Mouse (Mus musculus) hindbrain, embryonic 13.5 days (tissue): ENCODE data around the gene Dock2. TPM values are rescaled to one million over a fixed set of nuclear protein-coding genes. Genes with fewer than 3 reads are reported as not detected.

Experiments used
- ATAC-seq: fragments of 200-750 bp; cut with Nextera tagmentation; 2 replicates; pipeline ENCODE4 v1.8.0; 2017; ENCODE audit warnings: moderate TSS enrichment; ENCODE audit not compliant: low FRiP score
- H3K27ac ChIP-seq: fragments of 300-500 bp; sonication (generic); 2 replicates; pipeline ENCODE4 v1.5.1; 2015; ENCODE audit warnings: inconsistent platforms, mild to moderate bottlenecking, moderate library complexity
- H3K27me3 ChIP-seq: fragments of 300-500 bp; sonication (generic); 2 replicates; pipeline ENCODE4 v1.6.1; 2015; ENCODE audit warnings: mild to moderate bottlenecking, inconsistent platforms
- H3K36me3 ChIP-seq: fragments of 300-500 bp; sonication (generic); 2 replicates; pipeline ENCODE4 v1.6.1; 2015; ENCODE audit warnings: mild to moderate bottlenecking, inconsistent platforms
- H3K4me1 ChIP-seq: fragments of 300-500 bp; sonication (generic); replicated peaks from 2 replicates; pipeline ENCODE4 v1.6.1; 2015; ENCODE audit warnings: inconsistent platforms
- H3K4me2 ChIP-seq: fragments of 300-500 bp; sonication (generic); 2 replicates; pipeline ENCODE4 v1.6.1; 2015; ENCODE audit warnings: inconsistent platforms, mild to moderate bottlenecking, moderate library complexity
- H3K4me3 ChIP-seq: fragments of 300-500 bp; sonication (generic); 2 replicates; pipeline ENCODE4 v1.5.1; 2015; ENCODE audit warnings: mild to moderate bottlenecking, inconsistent platforms
- H3K9ac ChIP-seq: fragments of 300-500 bp; sonication (generic); 2 replicates; pipeline ENCODE4 v1.6.1; 2015; ENCODE audit warnings: mild to moderate bottlenecking, inconsistent platforms
- H3K9me3 ChIP-seq: fragments of 300-500 bp; sonication (generic); 2 replicates; pipeline ENCODE4 v1.6.1; 2016; ENCODE audit warnings: inconsistent platforms
- WGBS: fragments of 180-500 bp; shearing (Covaris S2); methylation state at CpG from one replicate; pipeline ENCODE4 v1.1.7; 2015; 5-methylcytosine and 5-hydroxymethylcytosine counted together
- polyA plus RNA-seq: library from polyadenylated mRNA; unstranded; fragments of >200 nt; fragmentation: Nextera tagmentation; extraction: Ambion mirVana; gene quantifications from 2 replicates; pipeline ENCODE4 v1.2.1, GENCODE M21; 2015

The Dock2 gene
- polyA plus RNA-seq, 1 experiment from 2014 or later = 0.93 TPM

GRCm38 (mm10) chr11:34780786-34781185 lies 2.9 kb downstream of the Dock2 start:
- 93% methylated on average over 2 of the region's 2 CpGs for WGBS
- Histone ChIP-seq H3K4me1 (no peaks in the 10 kb centered on the region), H3K4me3 (no peak overlapping the region), H3K9me3 (no peaks in the 10 kb centered on the region), H3K9ac (no peak overlapping the region), H3K27me3 (no peaks in the 10 kb centered on the region), H3K36me3 (no peaks in the 10 kb centered on the region), H3K27ac (no peak overlapping the region), H3K4me2 (no peak overlapping the region)
- no peak for ATAC-seq

GRCm38 (mm10) chr11:34779966-34780365 lies 3.7 kb downstream of the Dock2 start:
- Histone ChIP-seq H3K9me3 (no peaks in the 10 kb centered on the region), H3K4me1 (no peaks in the 10 kb centered on the region), H3K36me3 (no peaks in the 10 kb centered on the region), H3K4me3 (no peak overlapping the region), H3K27ac (no peak overlapping the region), H3K27me3 (no peaks in the 10 kb centered on the region), H3K4me2 (no peak overlapping the region), H3K9ac (no peak overlapping the region)
- 91% methylated on average over 4 of the region's 4 CpGs for WGBS
- ATAC-seq = no peak

GRCm38 (mm10) chr11:34778351-34778750 lies 5.3 kb downstream of the Dock2 start:
- no peak overlapping the region for H3K27ac ChIP-seq
- peaks cover 3% of the 10 kb centered on the region; the same call in 1 of the 2 replicates for H3K4me1 ChIP-seq
- H3K4me2 ChIP-seq = no peak overlapping the region
- no peaks in the 10 kb centered on the region for H3K27me3 ChIP-seq
- H3K36me3 ChIP-seq = no peaks in the 10 kb centered on the region
- no peak overlapping the region for H3K4me3 ChIP-seq
- no peak overlapping the region for H3K9ac ChIP-seq
- no peak for ATAC-seq
- WGBS = 88% methylated on average over 3 of the region's 3 CpGs
- no peaks in the 10 kb centered on the region for H3K9me3 ChIP-seq

GRCm38 (mm10) chr11:34777529-34777928 lies 6.2 kb downstream of the Dock2 start:
- Histone ChIP-seq H3K9me3 (no peaks in the 10 kb centered on the region), H3K4me2 (no peak overlapping the region), H3K27me3 (no peaks in the 10 kb centered on the region), H3K9ac (no peak overlapping the region), H3K4me1 (peaks cover 3% of the 10 kb centered on the region; the same call in 1 of the 2 replicates), H3K36me3 (no peaks in the 10 kb centered on the region), H3K27ac (no peak overlapping the region), H3K4me3 (no peak overlapping the region)
- ATAC-seq = no peak
- 84% methylated on average over 4 of the region's 4 CpGs for WGBS

GRCm38 (mm10) chr11:34776054-34776453 lies 7.6 kb downstream of the Dock2 start:
- 85% methylated on average over 2 of the region's 2 CpGs for WGBS
- ATAC-seq = no peak
- no peak overlapping the region for H3K27ac ChIP-seq
- H3K9ac ChIP-seq = no peak overlapping the region
- H3K4me2 ChIP-seq = no peak overlapping the region
- H3K27me3 ChIP-seq = no peaks in the 10 kb centered on the region
- peaks cover 6% of the 10 kb centered on the region; the same call in 1 of the 2 replicates for H3K4me1 ChIP-seq
- no peak overlapping the region for H3K4me3 ChIP-seq
- H3K36me3 ChIP-seq = no peaks in the 10 kb centered on the region
- no peaks in the 10 kb centered on the region for H3K9me3 ChIP-seq

- 58% methylated on average over 2 of the region's 2 CpGs for WGBS
- no peak for ATAC-seq
Measured at GRCm38 (mm10) chr11:34774636-34775035, 9.1 kb downstream of the Dock2 start.

GRCm38 (mm10) chr11:34773304-34773895 lies 10.3 kb downstream of the Dock2 start:
- H3K27me3 ChIP-seq = no peaks in the 10 kb centered on the region
- H3K4me3 ChIP-seq = no peak overlapping the region
- H3K36me3 ChIP-seq = no peaks in the 10 kb centered on the region
- WGBS = 93% methylated on average over 9 of the region's 9 CpGs
- no peak overlapping the region for H3K4me2 ChIP-seq
- H3K9me3 ChIP-seq = no peaks in the 10 kb centered on the region
- H3K4me1 ChIP-seq = peaks cover 8% of the 10 kb centered on the region; the same call in 1 of the 2 replicates
- H3K9ac ChIP-seq = no peak overlapping the region
- no peak for ATAC-seq
- H3K27ac ChIP-seq = no peak overlapping the region

More at GRCm38 (mm10) chr11:34774636-34775035, 9.1 kb downstream of the Dock2 start:
- Histone ChIP-seq H3K36me3 (no peaks in the 10 kb centered on the region), H3K4me3 (no peak overlapping the region), H3K4me2 (no peak overlapping the region), H3K27me3 (no peaks in the 10 kb centered on the region), H3K9ac (no peak overlapping the region), H3K27ac (no peak overlapping the region), H3K4me1 (peaks cover 8% of the 10 kb centered on the region; the same call in 1 of the 2 replicates), H3K9me3 (no peaks in the 10 kb centered on the region)

- Histone ChIP-seq H3K36me3 (no peaks in the 10 kb centered on the region), H3K9ac (no peak overlapping the region), H3K4me2 (no peak overlapping the region), H3K4me1 (peaks cover 8% of the 10 kb centered on the region; the same call in 1 of the 2 replicates), H3K4me3 (no peak overlapping the region), H3K27me3 (no peaks in the 10 kb centered on the region), H3K27ac (no peak overlapping the region), H3K9me3 (no peaks in the 10 kb centered on the region)
- ATAC-seq = no peak
- WGBS = 64% methylated on average over 12 of the region's 12 CpGs
Measured at GRCm38 (mm10) chr11:34771221-34771986, 12.3 kb downstream of the Dock2 start.

GRCm38 (mm10) chr11:34770666-34771065 lies 13.0 kb downstream of the Dock2 start:
- Histone ChIP-seq H3K36me3 (no peaks in the 10 kb centered on the region), H3K4me2 (no peak overlapping the region), H3K27ac (no peak overlapping the region), H3K4me3 (no peak overlapping the region), H3K4me1 (peaks cover 8% of the 10 kb centered on the region; the same call in 1 of the 2 replicates), H3K9ac (no peak overlapping the region), H3K9me3 (no peaks in the 10 kb centered on the region), H3K27me3 (no peaks in the 10 kb centered on the region)
- no peak for ATAC-seq
- 64% methylated on average over 4 of the region's 4 CpGs for WGBS

GRCm38 (mm10) chr11:34769946-34770345 lies 13.7 kb downstream of the Dock2 start:
- H3K9ac ChIP-seq = no peak overlapping the region
- no peak overlapping the region for H3K4me2 ChIP-seq
- H3K9me3 ChIP-seq = no peaks in the 10 kb centered on the region
- WGBS = 77% methylated on average over 8 of the region's 8 CpGs
- H3K4me1 ChIP-seq = peaks cover 8% of the 10 kb centered on the region; the same call in 1 of the 2 replicates
- no peaks in the 10 kb centered on the region for H3K27me3 ChIP-seq
- no peak overlapping the region for H3K27ac ChIP-seq
- no peaks in the 10 kb centered on the region for H3K36me3 ChIP-seq
- ATAC-seq = no peak
- no peak overlapping the region for H3K4me3 ChIP-seq

- 79% methylated on average over 2 of the region's 2 CpGs for WGBS
- no peak overlapping the region for H3K27ac ChIP-seq
- H3K4me1 ChIP-seq = 0 out of 2 replicates have a peak, but pooled peaks cover 5% of the 10 kb centered on the region
- no peak for ATAC-seq
- H3K9me3 ChIP-seq = no peaks in the 10 kb centered on the region
- no peak overlapping the region for H3K4me2 ChIP-seq
- H3K27me3 ChIP-seq = no peaks in the 10 kb centered on the region
- no peaks in the 10 kb centered on the region for H3K36me3 ChIP-seq
- H3K4me3 ChIP-seq = no peak overlapping the region
- H3K9ac ChIP-seq = no peak overlapping the region
Measured at GRCm38 (mm10) chr11:34769396-34769795, 14.3 kb downstream of the Dock2 start.

GRCm38 (mm10) chr11:34763739-34764361 lies 19.8 kb downstream of the Dock2 start:
- Histone ChIP-seq H3K9me3 (no peaks in the 10 kb centered on the region), H3K9ac (no peak overlapping the region), H3K27ac (no peak overlapping the region), H3K4me2 (no peak overlapping the region), H3K4me3 (no peak overlapping the region), H3K27me3 (no peaks in the 10 kb centered on the region), H3K4me1 (no peaks in the 10 kb centered on the region), H3K36me3 (no peaks in the 10 kb centered on the region)
- 85% methylated on average over 5 of the region's 5 CpGs for WGBS
- ATAC-seq = no peak
